Mouse (Mus musculus) heart, adult 2 months (tissue): Measurements from ENCODE around the gene Baz2a. TPM values are rescaled to one million over a fixed set of nuclear protein-coding genes. Genes with fewer than 3 reads are reported as not detected.
"Not testable (repeated sequence)": the region's sequence is repeated elsewhere in the genome, so short reads cannot be mapped to it uniquely, and the experiment has no call there.

Source experiments
- DNase-seq, 2 experiments: peaks; one replicate each; pipeline ENCODE4 v3.0.0; 2021
- H3K27ac ChIP-seq: fragments of 200-600 bp; 2 replicates; pipeline ENCODE4 v1.8.1; 2022
- H3K27me3 ChIP-seq: fragments of 200-500 bp; 2 replicates; pipeline ENCODE4 v1.6.1; 2012; ENCODE audit warnings: mild to moderate bottlenecking, low read length, inconsistent platforms, mixed read lengths; ENCODE audit not compliant: control insufficient read depth, insufficient read depth
- H3K36me3 ChIP-seq: fragments of 200-500 bp; 2 replicates; pipeline ENCODE4 v1.6.1; 2012; ENCODE audit warnings: low read length, inconsistent platforms; ENCODE audit not compliant: control insufficient read depth, insufficient read depth
- H3K4me1 ChIP-seq: fragments of 200-500 bp; 2 replicates; pipeline ENCODE4 v1.6.1; 2011; ENCODE audit warnings: low read length; ENCODE audit not compliant: control insufficient read depth, insufficient read depth
- H3K4me3 ChIP-seq: fragments of 200-600 bp; 2 replicates; pipeline ENCODE4 v1.8.1; 2022
- H3K79me2 ChIP-seq: fragments of 200-500 bp; replicated peaks from 2 replicates; pipeline ENCODE4 v1.6.1; 2012; ENCODE audit warnings: mild to moderate bottlenecking, inconsistent platforms, low read length, moderate library complexity, mixed read lengths; ENCODE audit not compliant: control insufficient read depth, insufficient read depth
- H3K9ac ChIP-seq: fragments of 200-500 bp; 2 replicates; pipeline ENCODE4 v1.6.1; 2012; ENCODE audit warnings: low read depth, mild to moderate bottlenecking, control low read depth, inconsistent platforms, low read length, mixed read lengths
- CTCF ChIP-seq: fragments of 200-600 bp; IDR thresholded peaks from 2 replicates; pipeline ENCODE4 v1.8.1; 2022; ENCODE audit warnings: antibody characterized with exemption, mild to moderate bottlenecking, moderate library complexity
- EP300 ChIP-seq: fragments of 200-500 bp; IDR thresholded peaks from 2 replicates; pipeline ENCODE4 v1.6.1; 2011; ENCODE audit warnings: low read depth, low read length, control low read depth; ENCODE audit not compliant: insufficient read depth
- POLR2A ChIP-seq: fragments of 200-500 bp; IDR thresholded peaks from 2 replicates; pipeline ENCODE4 v1.6.1; 2011; ENCODE audit warnings: mild to moderate bottlenecking, low read depth, low read length, control low read depth; ENCODE audit not compliant: insufficient read depth
- WGBS: fragments of 180-500 bp; shearing (Covaris S2); methylation state at CpG from one replicate; pipeline ENCODE4 v1.1.7; 2018; 5-methylcytosine and 5-hydroxymethylcytosine counted together
- intact Hi-C: fragments of 180-260 bp; cut with DNase I; formaldehyde crosslinking; loops from one replicate; pipeline ENCODE4 v1.15.1; 2025
- polyA plus RNA-seq: library from polyadenylated mRNA; depleted of rRNA; stranded (reverse); fragments of >200 nt; gene quantifications from 2 replicates; pipeline ENCODE4 v1.2.3, GENCODE M21; 2012
- total RNA-seq, 2 experiments: library from RNA; stranded (reverse); gene quantifications; 2 replicates each; pipeline ENCODE4 v1.2.3; 2021

The Baz2a gene
- total and polyA plus RNA-seq, 3 experiments: 15.5 to 22.4 (median 18.4) TPM

- peak; percentile 94 to 98 for DNase-seq
- Histone ChIP-seq H3K79me2 (peaks cover 7% of the 10 kb centered on the region), H3K27me3 (no peaks in the 10 kb centered on the region), H3K36me3 (peaks cover 30% of the 10 kb centered on the region), H3K4me3 (peak within 1 kb of the TSS; percentile 92), H3K9ac (peak within 1 kb of the TSS; percentile 86), H3K4me1 (peaks cover 6% of the 10 kb centered on the region), H3K27ac (peak within 1 kb of the TSS; percentile 94)
- intact Hi-C loops: loop anchor here (1.0 to 2.0 kb wide), 2 partner anchors 24 to 46 kb away; partner anchors contain the start of gene Ptges3
- WGBS: under 1% methylated on average over 34 of the region's 34 CpGs
- TF ChIP-seq CTCF: no peak
- peak; percentile 90 for TF ChIP-seq POLR2A
- TF ChIP-seq EP300: peak; percentile 77
These were observed 8.4 kb upstream of the Baz2a start, which contains the start of gene Atp5b for GRCm38 (mm10) chr10:128082880-128083421. Atp5b (plus strand) TSS chr10:128083273.

DNA sequence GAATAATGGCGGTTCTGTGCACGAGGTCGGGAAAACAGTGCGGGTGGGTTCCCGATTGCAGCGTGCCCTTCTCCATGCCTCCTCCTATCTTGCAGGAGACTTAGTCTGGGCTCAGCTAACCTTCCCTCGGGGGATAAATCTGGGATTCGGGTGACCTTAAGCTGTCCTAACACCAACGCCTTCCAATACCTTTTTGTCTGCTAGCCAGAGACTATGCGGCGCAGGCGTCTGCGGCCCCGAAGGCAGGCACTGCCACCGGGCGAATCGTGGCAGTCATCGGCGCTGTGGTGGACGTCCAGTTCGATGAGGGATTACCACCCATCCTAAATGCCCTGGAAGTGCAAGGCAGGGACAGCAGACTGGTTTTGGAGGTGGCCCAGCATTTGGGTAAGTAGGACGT lies 7.7 kb upstream of the Baz2a start:
- WGBS: under 1% methylated on average over 22 of the region's 22 CpGs
- H3K36me3 ChIP-seq: peaks cover 35% of the 10 kb centered on the region
- H3K27me3 ChIP-seq: no peaks in the 10 kb centered on the region
- TF ChIP-seq EP300 (no peak), POLR2A (no peak), CTCF (no peak)
- peaks cover 6% of the 10 kb centered on the region for H3K4me1 ChIP-seq
- intact Hi-C loops: loop anchor here (1.0 to 2.0 kb wide), 2 partner anchors 25 to 46 kb away; partner anchors contain the start of gene Ptges3
- peak overlapping the region; percentile 92 for H3K4me3 ChIP-seq
- peak overlapping the region; percentile 94 for H3K27ac ChIP-seq
- peaks cover 7% of the 10 kb centered on the region for H3K79me2 ChIP-seq
- H3K9ac ChIP-seq: peak overlapping the region; percentile 86
- no peak for DNase-seq

DNA sequence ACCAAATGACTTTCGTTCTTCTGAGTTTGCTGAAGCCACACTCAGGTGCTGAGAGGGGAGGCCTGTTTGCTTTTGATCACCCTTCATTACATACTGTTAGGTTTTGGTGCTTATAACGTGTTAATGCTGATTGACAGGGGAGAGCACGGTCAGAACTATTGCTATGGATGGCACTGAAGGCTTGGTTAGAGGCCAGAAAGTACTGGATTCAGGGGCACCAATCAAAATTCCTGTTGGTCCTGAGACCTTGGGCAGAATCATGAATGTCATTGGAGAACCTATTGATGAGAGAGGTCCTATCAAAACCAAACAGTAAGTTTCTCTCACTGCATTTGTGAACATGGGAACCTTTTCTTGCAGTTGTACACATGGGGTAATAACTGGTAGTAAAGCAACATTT lies 7.2 kb upstream of the Baz2a start:
- Histone ChIP-seq H3K9ac (peak overlapping the region; percentile 86), H3K79me2 (peaks cover 7% of the 10 kb centered on the region), H3K27ac (peak overlapping the region; percentile 94), H3K4me3 (peak overlapping the region; percentile 92), H3K4me1 (peaks cover 6% of the 10 kb centered on the region), H3K27me3 (no peaks in the 10 kb centered on the region), H3K36me3 (peaks cover 39% of the 10 kb centered on the region)
- intact Hi-C loops: no loop called here
- WGBS: under 1% methylated on average over 3 of the region's 3 CpGs
- no peak for TF ChIP-seq EP300
- TF ChIP-seq POLR2A: 0 out of 2 replicates have a peak, but pooled peaks have one; percentile 22
- DNase-seq: no peak

GRCm38 (mm10) chr10:128086391-128086790 lies 5.0 kb upstream of the Baz2a start:
- H3K4me1 ChIP-seq: peaks cover 8% of the 10 kb centered on the region
- 51% methylated on average over 6 of the region's 6 CpGs for WGBS
- TF ChIP-seq CTCF (peak; percentile 68), POLR2A (no peak)
- DNase-seq: no peak
- H3K79me2 ChIP-seq: peaks cover 7% of the 10 kb centered on the region
- peaks cover 54% of the 10 kb centered on the region for H3K36me3 ChIP-seq
- no peak overlapping the region for H3K9ac ChIP-seq
- no peaks in the 10 kb centered on the region for H3K27me3 ChIP-seq
- no peak overlapping the region for H3K27ac ChIP-seq
- intact Hi-C loops: no loop called here
- peak overlapping the region; percentile 92; the same call in 1 of the 2 replicates for H3K4me3 ChIP-seq

GRCm38 (mm10) chr10:128087216-128087615 lies 4.2 kb upstream of the Baz2a start:
- 33% methylated on average over 2 of the region's 2 CpGs for WGBS
- DNase-seq, H3K27ac ChIP-seq, H3K79me2 ChIP-seq, H3K9ac ChIP-seq, intact Hi-C loops, H3K4me1 ChIP-seq, H3K4me3 ChIP-seq, H3K27me3 ChIP-seq: not testable (repeated sequence)
- H3K36me3 ChIP-seq: peaks cover 54% of the 10 kb centered on the region

DNA sequence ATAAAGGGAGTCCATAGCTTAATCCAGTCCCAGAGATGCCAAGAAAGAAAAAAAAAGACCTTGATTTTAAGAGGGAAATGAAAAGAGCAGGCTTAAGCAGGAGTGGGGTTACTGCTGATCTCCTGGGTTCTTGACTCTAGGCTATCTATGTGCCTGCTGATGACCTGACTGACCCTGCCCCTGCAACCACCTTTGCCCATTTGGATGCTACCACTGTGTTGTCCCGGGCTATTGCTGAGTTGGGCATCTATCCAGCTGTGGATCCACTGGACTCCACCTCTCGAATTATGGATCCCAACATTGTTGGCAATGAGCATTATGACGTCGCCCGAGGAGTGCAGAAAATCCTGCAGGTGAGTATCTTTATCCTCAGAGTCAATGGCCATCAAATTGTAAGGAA lies 3.2 kb upstream of the Baz2a start:
- 52% methylated on average over 5 of the region's 5 CpGs for WGBS
- Histone ChIP-seq H3K4me3 (no peak overlapping the region), H3K4me1 (peaks cover 7% of the 10 kb centered on the region), H3K27ac (no peak overlapping the region), H3K79me2 (peaks cover 7% of the 10 kb centered on the region), H3K9ac (no peak overlapping the region), H3K36me3 (peaks cover 54% of the 10 kb centered on the region), H3K27me3 (no peaks in the 10 kb centered on the region)
- TF ChIP-seq POLR2A (peak; percentile 13; the same call in 1 of the 2 replicates), EP300 (no peak)
- DNase-seq: no peak
- intact Hi-C loops: no loop called here
